In genomic region chr1:132476928-132477691, GRCm38 (mm10) we compare ENCODE assay signal across 8 mouse cellular contexts. TPM values are rescaled to one million over a fixed set of nuclear protein-coding genes. Genes with fewer than 3 reads are reported as not detected.
DNase-seq lines count a peak whose midpoint lies in the region; ATAC-seq lines count a peak whose summit lies in the region.

Rbbp5 (plus strand) TSS chr1:132477365.

- no peaks in the 10 kb centered on the region for H3K27me3 ChIP-seq in hindbrain, embryonic 16.5 days (replicated peaks; ENCODE audit: control insufficient read depth, insufficient read depth, low read length)

- under 1% methylated on average over 43 of the region's 43 CpGs for WGBS in hindbrain, embryonic 16.5 days
- 1% methylated on average over 42 of the region's 43 CpGs for WGBS in macrophage (ENCODE audit: missing documents)

- H3K27ac ChIP-seq in hindbrain, embryonic 16.5 days (ENCODE audit: low read depth, low read length), result peak within 1 kb of the TSS; percentile 78
- H3K27ac ChIP-seq in macrophage, result peak within 1 kb of the TSS; percentile 94

- H3K4me1 ChIP-seq in hindbrain, embryonic 16.5 days (ENCODE audit: control insufficient read depth, insufficient read depth, low read depth, low read length), result peaks cover 24% of the 10 kb centered on the region

- no peaks in the 10 kb centered on the region for H3K9me3 ChIP-seq in hindbrain, embryonic 16.5 days (ENCODE audit: control insufficient read depth, low read length)

- peak within 1 kb of the TSS; percentile 69 for H3K4me3 ChIP-seq in hindbrain, embryonic 16.5 days (ENCODE audit: low read length)
- peak within 1 kb of the TSS; percentile 95 for H3K4me3 ChIP-seq in macrophage (ENCODE audit: inconsistent target)

- no peaks in the 10 kb centered on the region for H3K36me3 ChIP-seq in hindbrain, embryonic 16.5 days (ENCODE audit: control insufficient read depth, insufficient read depth, low read length)
- H3K36me3 ChIP-seq in macrophage (ENCODE audit: inconsistent target), result no peaks in the 10 kb centered on the region

- peak within 1 kb of the TSS; percentile 82 for H3K9ac ChIP-seq in hindbrain, embryonic 16.5 days (ENCODE audit: low read depth, low read length)

- DNase-seq in T-cell, adult 2 months (ENCODE audit: low spot score), result peak; percentile 83
- DNase-seq in cerebellum, postnatal 36 days, result peak; percentile 86 to 93
- DNase-seq in gastrocnemius, adult 18-20 months (ENCODE audit: low spot score), result peak; percentile 92
- DNase-seq in left cerebral cortex, adult 18-20 months (ENCODE audit: low spot score in 2 of 2), result peak; percentile 82 to 84
- DNase-seq in right cerebral cortex, adult 18-20 months, result peak; percentile 76
- DNase-seq in urinary bladder, postnatal 10 days (ENCODE audit: low spot score), result peak; percentile 46

- H3K4me2 ChIP-seq in hindbrain, embryonic 16.5 days (ENCODE audit: low read length), result peak within 1 kb of the TSS; percentile 85

- ATAC-seq in hindbrain, embryonic 16.5 days, result peak; percentile 95

- peaks cover 70% of the 10 kb centered on the region for H3K79me2 ChIP-seq in macrophage (ENCODE audit: inconsistent target)

RNA-seq across cellular contexts. Expression of gene Rbbp5, which starts in this region (rescaled TPM):
- total RNA-seq in gastrocnemius, adult 18-20 months (2021), result 10 to 100 TPM; 16.9 to 20.3 TPM
- polyA plus RNA-seq in hindbrain, embryonic 16.5 days (2015; fragmentation: Nextera tagmentation; extraction: Ambion mirVana), result 36.4 and 45.2 TPM in 2 replicates
- total RNA-seq in left cerebral cortex, adult 18-20 months (2021), result 10 to 100 TPM; 59.5 to 61.4 TPM
- 10 to 100 TPM; 23.2 to 89.3 (median 55.6) TPM for total RNA-seq in macrophage (2018; cell fraction: chromatin; rRNA removed)
- 10 to 100 TPM; 19.8 to 46.4 (median 37.5) TPM for total RNA-seq in macrophage (2018; cell fraction: cytosol; rRNA removed)
- 10 to 100 TPM; 21.4 to 95.3 (median 45.6) TPM for total RNA-seq in macrophage (2018; cell fraction: nucleus; rRNA removed)
- 31.0 to 43.9 TPM (median 43.1 TPM) in 3 replicates for polyA plus RNA-seq in macrophage (2018)

Comparison
In these comparisons a context has a peak if more than half of its experiments do, and no peak if none do; other contexts are left out.
1. Peak in every context shown above with its lines: DNase-seq, ATAC-seq, H3K4me3 ChIP-seq and H3K27ac ChIP-seq.